Mouse (Mus musculus): Measurements from ENCODE around the gene Clcnkb. TPM values are rescaled to one million over a fixed set of nuclear protein-coding genes. Genes with fewer than 3 reads are reported as not detected.

Gene Clcnkb
- polyA plus RNA-seq, 1 experiment from 2014 or later = 0.39 TPM

GRCm38 (mm10) chr4:141422841-141423240 is 7.0 kb upstream of the Clcnkb start:
- 44% methylated on average over 5 of the region's 5 CpGs for WGBS
- H3K4me3 ChIP-seq = peak overlapping the region; percentile 65

GRCm38 (mm10) chr4:141421423-141421822 is 5.6 kb upstream of the Clcnkb start:
- Histone ChIP-seq H3K9me3 (replicated peaks) (no peaks in the 10 kb centered on the region), H3K4me2 (peak overlapping the region; percentile 75), H3K36me3 (no peaks in the 10 kb centered on the region), H3K9ac (peak overlapping the region; percentile 81), H3K27me3 (no peaks in the 10 kb centered on the region), H3K4me3 (peak overlapping the region; percentile 65), H3K27ac (peak overlapping the region; percentile 99), H3K4me1 (replicated peaks) (peaks cover 42% of the 10 kb centered on the region)
- ATAC-seq (replicated peaks; ENCODE audit: insufficient number of reproducible peaks, insufficient read depth, low FRiP score, low read depth) = peak; percentile 70
- 17% methylated on average over 14 of the region's 14 CpGs for WGBS

More at GRCm38 (mm10) chr4:141422841-141423240, 7.0 kb upstream of the Clcnkb start:
- Histone ChIP-seq H3K9me3 (replicated peaks) (no peaks in the 10 kb centered on the region), H3K36me3 (no peaks in the 10 kb centered on the region), H3K27ac (peak overlapping the region; percentile 97), H3K4me1 (replicated peaks) (peaks cover 53% of the 10 kb centered on the region), H3K9ac (peak overlapping the region; percentile 81), H3K4me2 (peak overlapping the region; percentile 75), H3K27me3 (no peaks in the 10 kb centered on the region)
- ATAC-seq (replicated peaks; ENCODE audit: insufficient number of reproducible peaks, insufficient read depth, low FRiP score, low read depth) = no peak

GRCm38 (mm10) chr4:141420886-141421285 is 5.1 kb upstream of the Clcnkb start:
- Histone ChIP-seq H3K4me3 (peak overlapping the region; percentile 34), H3K9me3 (replicated peaks) (no peaks in the 10 kb centered on the region), H3K36me3 (no peaks in the 10 kb centered on the region), H3K4me2 (peak overlapping the region; percentile 75), H3K27me3 (no peaks in the 10 kb centered on the region), H3K27ac (peak overlapping the region; percentile 99), H3K4me1 (replicated peaks) (peaks cover 36% of the 10 kb centered on the region), H3K9ac (peak overlapping the region; percentile 57)
- ATAC-seq (replicated peaks; ENCODE audit: insufficient number of reproducible peaks, insufficient read depth, low FRiP score, low read depth) = peak; percentile 2; the same call in 1 of the 2 replicates
- 22% methylated on average over 9 of the region's 9 CpGs for WGBS

GRCm38 (mm10) chr4:141420192-141420829 is 4.5 kb upstream of the Clcnkb start, which contains the start of gene Hspb7:
Gene Hspb7 (plus strand): TSS chr4:141420779.
- Histone ChIP-seq H3K9ac (peak within 1 kb of the TSS; percentile 81), H3K36me3 (no peaks in the 10 kb centered on the region), H3K27me3 (no peaks in the 10 kb centered on the region), H3K27ac (peak within 1 kb of the TSS; percentile 99), H3K9me3 (replicated peaks) (no peaks in the 10 kb centered on the region), H3K4me2 (peak within 1 kb of the TSS; percentile 75), H3K4me3 (peak within 1 kb of the TSS; percentile 65), H3K4me1 (replicated peaks) (peaks cover 32% of the 10 kb centered on the region)
- 30% methylated on average over 9 of the region's 9 CpGs for WGBS
- no peak for ATAC-seq (replicated peaks; ENCODE audit: insufficient number of reproducible peaks, insufficient read depth, low FRiP score, low read depth)

GRCm38 (mm10) chr4:141419398-141420191 is 3.8 kb upstream of the Clcnkb start:
- Histone ChIP-seq H3K9me3 (replicated peaks) (no peaks in the 10 kb centered on the region), H3K9ac (peak overlapping the region; percentile 57; the same call in 1 of the 2 replicates), H3K4me3 (peak overlapping the region; percentile 34; the same call in 1 of the 2 replicates), H3K27me3 (no peaks in the 10 kb centered on the region), H3K36me3 (no peaks in the 10 kb centered on the region), H3K4me1 (replicated peaks) (peaks cover 25% of the 10 kb centered on the region), H3K4me2 (peak overlapping the region; percentile 75), H3K27ac (peak overlapping the region; percentile 99)
- peak; percentile 8; the same call in 1 of the 2 replicates for ATAC-seq (replicated peaks; ENCODE audit: insufficient number of reproducible peaks, insufficient read depth, low FRiP score, low read depth)
- 47% methylated on average over 27 of the region's 27 CpGs for WGBS

GRCm38 (mm10) chr4:141411430-141411992 is 4.3 kb downstream of the Clcnkb start:
- 25% methylated on average over 22 of the region's 22 CpGs for WGBS
- H3K27me3 ChIP-seq = no peaks in the 10 kb centered on the region
- no peak overlapping the region for H3K9ac ChIP-seq
- H3K4me2 ChIP-seq = no peak overlapping the region
- no peak for ATAC-seq (replicated peaks; ENCODE audit: insufficient number of reproducible peaks, insufficient read depth, low FRiP score, low read depth)
- no peak overlapping the region for H3K27ac ChIP-seq
- no peak overlapping the region for H3K4me3 ChIP-seq
- H3K4me1 ChIP-seq (replicated peaks) = peaks cover 9% of the 10 kb centered on the region
- no peaks in the 10 kb centered on the region for H3K36me3 ChIP-seq
- no peaks in the 10 kb centered on the region for H3K9me3 ChIP-seq (replicated peaks)

GRCm38 (mm10) chr4:141408577-141408976 is 7.2 kb downstream of the Clcnkb start:
- Histone ChIP-seq H3K4me3 (no peak overlapping the region), H3K9ac (no peak overlapping the region)
- 90% methylated on average over 3 of the region's 3 CpGs for WGBS

GRCm38 (mm10) chr4:141406516-141407299 is 9.1 kb downstream of the Clcnkb start:
- Histone ChIP-seq H3K27ac (peak overlapping the region; percentile 59), H3K27me3 (0 out of 2 replicates have a peak, but pooled peaks cover 3% of the 10 kb centered on the region), H3K9me3 (replicated peaks) (no peaks in the 10 kb centered on the region), H3K4me3 (no peak overlapping the region), H3K4me1 (replicated peaks) (peaks cover 16% of the 10 kb centered on the region), H3K4me2 (no peak overlapping the region), H3K36me3 (no peaks in the 10 kb centered on the region), H3K9ac (peak overlapping the region; percentile 34; the same call in 1 of the 2 replicates)
- WGBS = 31% methylated on average over 14 of the region's 14 CpGs
- peak; percentile 47; the same call in 1 of the 2 replicates for ATAC-seq (replicated peaks; ENCODE audit: insufficient number of reproducible peaks, insufficient read depth, low FRiP score, low read depth)

More at GRCm38 (mm10) chr4:141408577-141408976, 7.2 kb downstream of the Clcnkb start:
- Histone ChIP-seq H3K36me3 (no peaks in the 10 kb centered on the region), H3K4me2 (no peak overlapping the region), H3K9me3 (replicated peaks) (no peaks in the 10 kb centered on the region), H3K27ac (no peak overlapping the region), H3K4me1 (replicated peaks) (peaks cover 16% of the 10 kb centered on the region), H3K27me3 (0 out of 2 replicates have a peak, but pooled peaks cover 3% of the 10 kb centered on the region)
- ATAC-seq (replicated peaks; ENCODE audit: insufficient number of reproducible peaks, insufficient read depth, low FRiP score, low read depth) = no peak

GRCm38 (mm10) chr4:141405314-141405622 is 10.5 kb downstream of the Clcnkb start:
- WGBS = 79% methylated on average over 3 of the region's 3 CpGs

GRCm38 (mm10) chr4:141404518-141405313 is 11.1 kb downstream of the Clcnkb start:
- ATAC-seq (replicated peaks; ENCODE audit: insufficient number of reproducible peaks, insufficient read depth, low FRiP score, low read depth) = peak; percentile 70
- Histone ChIP-seq H3K9ac (no peak overlapping the region), H3K27me3 (0 out of 2 replicates have a peak, but pooled peaks cover 3% of the 10 kb centered on the region), H3K4me1 (replicated peaks) (peaks cover 16% of the 10 kb centered on the region), H3K4me3 (no peak overlapping the region), H3K27ac (0 out of 2 replicates have a peak overlapping the region, but pooled peaks have one; percentile 22), H3K36me3 (no peaks in the 10 kb centered on the region), H3K4me2 (peak overlapping the region; percentile 40), H3K9me3 (replicated peaks) (no peaks in the 10 kb centered on the region)
- WGBS = 8% methylated on average over 15 of the region's 15 CpGs

More at GRCm38 (mm10) chr4:141405314-141405622, 10.5 kb downstream of the Clcnkb start:
- Histone ChIP-seq H3K9me3 (replicated peaks) (no peaks in the 10 kb centered on the region), H3K36me3 (no peaks in the 10 kb centered on the region), H3K27ac (0 out of 2 replicates have a peak overlapping the region, but pooled peaks have one; percentile 22), H3K4me3 (no peak overlapping the region), H3K4me1 (replicated peaks) (peaks cover 16% of the 10 kb centered on the region), H3K9ac (no peak overlapping the region), H3K4me2 (no peak overlapping the region), H3K27me3 (0 out of 2 replicates have a peak, but pooled peaks cover 3% of the 10 kb centered on the region)
- ATAC-seq (replicated peaks; ENCODE audit: insufficient number of reproducible peaks, insufficient read depth, low FRiP score, low read depth) = no peak

All from heart, embryonic 15.5 days (tissue).